Mouse (Mus musculus): ENCODE data around the gene G6pc3. TPM values are rescaled to one million over a fixed set of nuclear protein-coding genes. Genes with fewer than 3 reads are reported as not detected.
A peak's percentile ranks its signal among the peaks of the same experiment; 100 is the strongest.

G6pc3 gene
- polyA plus RNA-seq, 1 experiment = 97.1 TPM

GRCm38 (mm10) chr11:102215511-102215910 is 26.1 kb downstream of the G6pc3 start:
- Histone ChIP-seq H3K4me1 (ENCODE audit: control insufficient read depth, insufficient read depth, low read length) (peaks cover 41% of the 10 kb centered on the region), H3K4me3 (ENCODE audit: insufficient read depth, low read length) (peak overlapping the region; percentile 36; the same call in 1 of the 2 replicates), H3K27ac (ENCODE audit: insufficient read depth, low read length) (peak overlapping the region; percentile 41; the same call in 1 of the 2 replicates)
- TF ChIP-seq POLR2A (IDR thresholded peaks at IDR 0.05; ENCODE audit: extremely low read depth, insufficient read depth, low read length) (no peak), CTCF (IDR thresholded peaks at IDR 0.05; ENCODE audit: extremely low read depth, insufficient read depth, low read length) (no peak)

DNA sequence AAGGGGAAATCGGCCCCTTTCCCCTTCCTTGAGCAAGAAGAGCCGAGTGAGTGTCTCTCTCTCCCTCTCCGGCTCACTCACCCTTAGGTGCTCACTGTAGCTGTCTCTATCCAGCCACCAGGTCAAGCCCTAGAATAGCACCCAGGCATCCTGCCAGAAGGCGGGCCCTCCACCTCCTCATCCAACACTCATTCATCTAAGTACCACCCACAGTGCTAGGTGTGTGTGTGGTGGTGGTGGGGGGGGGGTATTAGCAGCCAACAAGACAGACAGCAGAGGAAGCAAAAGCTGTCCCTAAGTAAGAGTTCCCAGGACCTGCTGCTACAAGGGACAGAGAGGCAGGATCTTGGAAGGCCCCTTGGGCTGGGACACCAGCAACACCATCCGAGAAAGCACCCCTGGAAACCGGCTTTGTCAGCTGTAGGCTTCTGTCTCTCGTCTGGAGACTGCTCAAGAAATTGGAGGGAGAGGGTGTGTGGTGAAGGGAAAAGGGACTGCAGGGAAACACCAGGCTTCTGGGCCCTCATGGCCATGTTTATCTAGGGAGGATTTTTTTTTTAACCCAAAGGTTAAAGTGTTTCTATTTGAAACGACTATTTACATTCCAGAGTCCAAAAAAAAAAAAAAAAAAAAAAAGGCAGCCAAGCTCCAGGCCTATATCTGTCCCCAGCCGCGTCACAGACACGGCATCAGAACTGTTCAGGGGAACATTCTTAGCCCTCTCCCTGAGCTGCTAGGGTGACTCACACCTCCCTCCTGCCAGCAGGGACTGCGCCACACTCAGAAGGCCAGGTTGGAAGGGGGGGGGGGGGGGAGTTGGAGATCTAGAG is 26.9 kb downstream of the G6pc3 start:
- H3K4me1 ChIP-seq (ENCODE audit: control insufficient read depth, insufficient read depth, low read length) = peaks cover 41% of the 10 kb centered on the region
- H3K4me3 ChIP-seq (ENCODE audit: insufficient read depth, low read length) = peak overlapping the region; percentile 36; the same call in 1 of the 2 replicates
- H3K27ac ChIP-seq (ENCODE audit: insufficient read depth, low read length) = peak overlapping the region; percentile 41; the same call in 1 of the 2 replicates
- TF ChIP-seq POLR2A (IDR thresholded peaks at IDR 0.05; ENCODE audit: extremely low read depth, insufficient read depth, low read length) = no peak
- TF ChIP-seq CTCF (IDR thresholded peaks at IDR 0.05; ENCODE audit: extremely low read depth, insufficient read depth, low read length) = no peak

DNA sequence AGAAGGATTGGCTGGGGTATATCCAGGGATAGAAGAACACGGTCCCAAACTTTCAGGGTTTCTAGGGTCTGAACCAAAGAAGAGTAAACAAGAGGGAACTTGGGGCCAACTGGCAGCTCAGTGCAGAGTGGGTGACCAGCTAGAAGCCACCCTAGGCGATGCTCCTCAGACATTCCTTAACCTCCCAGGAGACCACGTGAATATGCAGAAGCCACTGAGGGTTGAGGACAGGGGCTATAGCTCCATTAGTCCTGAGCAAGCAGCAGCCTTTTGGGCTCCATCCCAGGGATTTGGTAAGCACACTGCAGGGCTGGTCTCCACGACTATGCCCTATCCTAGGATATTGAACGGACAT is 27.4 kb downstream of the G6pc3 start:
- H3K4me1 ChIP-seq (ENCODE audit: control insufficient read depth, insufficient read depth, low read length) = peaks cover 41% of the 10 kb centered on the region
- TF ChIP-seq POLR2A (IDR thresholded peaks at IDR 0.05; ENCODE audit: extremely low read depth, insufficient read depth, low read length) (no peak), CTCF (IDR thresholded peaks at IDR 0.05; ENCODE audit: extremely low read depth, insufficient read depth, low read length) (no peak)
- H3K4me3 ChIP-seq (ENCODE audit: insufficient read depth, low read length) = peak overlapping the region; percentile 36
- peak overlapping the region; percentile 51; the same call in 1 of the 2 replicates for H3K27ac ChIP-seq (ENCODE audit: insufficient read depth, low read length)

GRCm38 (mm10) chr11:102217396-102217795 is 28.0 kb downstream of the G6pc3 start:
- H3K4me3 ChIP-seq (ENCODE audit: insufficient read depth, low read length) = peak overlapping the region; percentile 36
- peaks cover 40% of the 10 kb centered on the region for H3K4me1 ChIP-seq (ENCODE audit: control insufficient read depth, insufficient read depth, low read length)
- no peak for TF ChIP-seq POLR2A (IDR thresholded peaks at IDR 0.05; ENCODE audit: extremely low read depth, insufficient read depth, low read length)
- TF ChIP-seq CTCF (IDR thresholded peaks at IDR 0.05; ENCODE audit: extremely low read depth, insufficient read depth, low read length) = no peak
- H3K27ac ChIP-seq (ENCODE audit: insufficient read depth, low read length) = peak overlapping the region; percentile 86; the same call in 1 of the 2 replicates

GRCm38 (mm10) chr11:102217876-102218430 is 28.5 kb downstream of the G6pc3 start:
- H3K4me1 ChIP-seq (ENCODE audit: control insufficient read depth, insufficient read depth, low read length) = peaks cover 39% of the 10 kb centered on the region
- peak overlapping the region; percentile 36 for H3K4me3 ChIP-seq (ENCODE audit: insufficient read depth, low read length)
- no peak for TF ChIP-seq POLR2A (IDR thresholded peaks at IDR 0.05; ENCODE audit: extremely low read depth, insufficient read depth, low read length)
- TF ChIP-seq CTCF (IDR thresholded peaks at IDR 0.05; ENCODE audit: extremely low read depth, insufficient read depth, low read length) = no peak
- peak overlapping the region; percentile 86 for H3K27ac ChIP-seq (ENCODE audit: insufficient read depth, low read length)

DNA sequence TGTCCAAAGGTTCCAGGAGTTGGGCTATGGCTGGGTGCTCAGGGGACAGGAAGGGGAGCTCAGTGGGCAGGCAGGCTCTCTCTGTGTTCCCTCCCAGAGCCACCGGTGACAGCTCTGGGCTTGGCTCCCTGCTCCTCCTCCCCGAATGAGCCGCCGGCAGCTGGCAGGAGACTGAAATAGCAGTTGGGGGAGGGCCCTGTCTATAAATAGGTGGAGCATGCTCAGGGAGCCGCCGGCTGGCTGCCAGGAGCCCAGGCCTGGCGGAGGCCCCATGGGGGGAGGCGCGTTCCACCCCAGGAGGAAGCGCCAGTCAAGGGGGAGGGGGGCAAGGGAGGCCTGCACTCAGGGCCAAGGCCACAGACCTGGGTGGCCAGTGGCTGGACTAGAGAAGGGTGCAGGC is 29.4 kb downstream of the G6pc3 start:
- peaks cover 34% of the 10 kb centered on the region for H3K4me1 ChIP-seq (ENCODE audit: control insufficient read depth, insufficient read depth, low read length)
- peak overlapping the region; percentile 86 for H3K27ac ChIP-seq (ENCODE audit: insufficient read depth, low read length)
- TF ChIP-seq POLR2A (IDR thresholded peaks at IDR 0.05; ENCODE audit: extremely low read depth, insufficient read depth, low read length) = peak; percentile 83
- no peak for TF ChIP-seq CTCF (IDR thresholded peaks at IDR 0.05; ENCODE audit: extremely low read depth, insufficient read depth, low read length)
- peak overlapping the region; percentile 36 for H3K4me3 ChIP-seq (ENCODE audit: insufficient read depth, low read length)

DNA sequence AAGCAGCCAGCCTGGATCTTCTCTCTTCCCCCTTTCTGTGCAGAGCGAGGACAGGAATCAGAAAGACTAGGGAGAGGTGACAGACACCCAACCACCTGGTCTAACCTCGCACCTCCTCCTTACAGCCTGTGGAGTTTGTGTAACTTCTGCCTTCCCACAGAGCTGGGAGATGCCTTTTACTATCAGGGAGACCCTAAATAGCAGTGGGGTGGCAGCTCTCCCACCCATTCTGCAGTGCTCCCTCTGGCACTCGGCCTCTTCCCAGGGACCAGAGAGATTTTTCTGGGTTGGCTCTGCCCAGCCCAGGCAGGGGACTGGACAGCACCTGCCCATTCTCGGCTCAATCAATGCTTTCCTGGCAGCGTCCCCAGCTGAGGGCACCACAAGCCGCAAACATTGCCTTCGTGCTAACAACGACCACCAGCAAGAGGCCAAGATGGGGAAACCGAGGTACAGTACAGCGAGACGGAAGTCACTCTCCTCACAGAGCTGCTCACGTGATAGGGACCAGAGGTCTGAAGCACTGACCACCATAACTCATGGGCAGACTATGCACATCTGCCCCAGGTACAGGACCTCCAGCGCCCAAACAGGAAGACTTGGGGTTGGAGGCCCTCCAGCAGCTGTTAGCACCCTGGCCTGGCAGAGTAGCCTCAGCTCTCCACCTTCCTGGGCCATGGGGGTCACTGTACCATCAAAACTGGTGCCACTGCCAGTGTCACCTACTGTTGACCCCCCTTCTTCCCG is 30.0 kb downstream of the G6pc3 start:
- H3K4me3 ChIP-seq (ENCODE audit: insufficient read depth, low read length) = no peak overlapping the region
- TF ChIP-seq POLR2A (IDR thresholded peaks at IDR 0.05; ENCODE audit: extremely low read depth, insufficient read depth, low read length) (no peak), CTCF (IDR thresholded peaks at IDR 0.05; ENCODE audit: extremely low read depth, insufficient read depth, low read length) (no peak)
- peaks cover 34% of the 10 kb centered on the region for H3K4me1 ChIP-seq (ENCODE audit: control insufficient read depth, insufficient read depth, low read length)
- peak overlapping the region; percentile 74 for H3K27ac ChIP-seq (ENCODE audit: insufficient read depth, low read length)

DNA sequence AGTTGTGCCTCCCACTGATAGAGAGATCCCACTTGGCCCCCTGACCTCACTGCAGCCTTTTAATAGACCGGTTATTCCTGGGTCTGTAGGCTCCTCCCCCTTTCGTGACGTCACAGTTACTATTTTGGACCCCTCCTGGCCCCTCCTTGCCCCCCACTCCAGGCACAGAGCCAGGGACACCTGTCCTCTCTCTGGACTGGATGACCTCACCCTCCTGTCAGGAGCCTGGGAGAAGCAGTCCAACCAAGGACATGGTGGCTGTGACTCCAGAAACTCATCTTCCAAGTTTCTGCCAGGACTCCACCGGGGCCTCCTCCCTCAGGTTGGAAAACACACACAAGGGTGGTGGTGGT is 30.6 kb downstream of the G6pc3 start:
- H3K27ac ChIP-seq (ENCODE audit: insufficient read depth, low read length) = peak overlapping the region; percentile 74; the same call in 1 of the 2 replicates
- no peak for TF ChIP-seq POLR2A (IDR thresholded peaks at IDR 0.05; ENCODE audit: extremely low read depth, insufficient read depth, low read length)
- no peak for TF ChIP-seq CTCF (IDR thresholded peaks at IDR 0.05; ENCODE audit: extremely low read depth, insufficient read depth, low read length)
- H3K4me3 ChIP-seq (ENCODE audit: insufficient read depth, low read length) = no peak overlapping the region
- H3K4me1 ChIP-seq (ENCODE audit: control insufficient read depth, insufficient read depth, low read length) = peaks cover 32% of the 10 kb centered on the region

- Histone ChIP-seq H3K4me3 (ENCODE audit: insufficient read depth, low read length) (no peak overlapping the region), H3K4me1 (ENCODE audit: control insufficient read depth, insufficient read depth, low read length) (peaks cover 37% of the 10 kb centered on the region), H3K27ac (ENCODE audit: insufficient read depth, low read length) (peak overlapping the region; percentile 74; the same call in 1 of the 2 replicates)
- TF ChIP-seq POLR2A (IDR thresholded peaks at IDR 0.05; ENCODE audit: extremely low read depth, insufficient read depth, low read length) = no peak
- no peak for TF ChIP-seq CTCF (IDR thresholded peaks at IDR 0.05; ENCODE audit: extremely low read depth, insufficient read depth, low read length)
Measured at GRCm38 (mm10) chr11:102220451-102220850, 31.0 kb downstream of the G6pc3 start.
